Mouse (Mus musculus): ENCODE data around the gene Tspan10.

GRCm38 (mm10) chr11:120455413-120455812 lies 13.0 kb downstream of the Tspan10 start:
- TF ChIP-seq CTCF (IDR thresholded peaks at IDR 0.05; ENCODE audit: low read depth, low read length), result no peak
- no peak for TF ChIP-seq POLR2A (IDR thresholded peaks at IDR 0.05; ENCODE audit: borderline replicate concordance, low read depth, low read length)
